Mouse (Mus musculus): Measurements from ENCODE around the gene Mgat2. TPM values are rescaled to one million over a fixed set of nuclear protein-coding genes. Genes with fewer than 3 reads are reported as not detected.

Gene Mgat2
- total and polyA plus RNA-seq, 3 experiments = 40.9 to 65.3 TPM; not detected in 1

- TF ChIP-seq TBP (IDR thresholded peaks at IDR 0.05; ENCODE audit: low read depth, low read length) (no peak), ELF1 (IDR thresholded peaks at IDR 0.05; ENCODE audit: low read depth, low read length) (no peak), E2F4 (IDR thresholded peaks at IDR 0.05; ENCODE audit: borderline replicate concordance, low read depth, low read length) (no peak), SIN3A (IDR thresholded peaks at IDR 0.05; ENCODE audit: low read length) (no peak), MAX (IDR thresholded peaks at IDR 0.05; ENCODE audit: low read length) (no peak), POLR2AphosphoS5 (IDR thresholded peaks at IDR 0.05; ENCODE audit: borderline replicate concordance, low read depth, low read length) (no peak), HCFC1 (IDR thresholded peaks at IDR 0.05; ENCODE audit: low read depth, low read length) (no peak), CHD2 (IDR thresholded peaks at IDR 0.05; ENCODE audit: low read length) (no peak), TCF12 (IDR thresholded peaks at IDR 0.05; ENCODE audit: low read depth, low read length) (no peak), USF1 (IDR thresholded peaks at IDR 0.05; ENCODE audit: low read depth, low read length) (no peak), NELFE (IDR thresholded peaks at IDR 0.05; ENCODE audit: low read depth, low read length) (no peak), ZC3H11A (IDR thresholded peaks at IDR 0.05; ENCODE audit: low read depth, low read length) (no peak), USF2 (IDR thresholded peaks at IDR 0.05; ENCODE audit: borderline replicate concordance in 1 of 2, insufficient read depth in 1 of 2, low read depth in 1 of 2, low read length in 2 of 2) (no peak), POLR2A (IDR thresholded peaks at IDR 0.05; ENCODE audit: control insufficient read depth in 1 of 2, insufficient read depth in 1 of 2, low read depth in 1 of 2, low read length in 2 of 2, poor library complexity in 1 of 2) (no peak), CHD1 (IDR thresholded peaks at IDR 0.05; ENCODE audit: low read depth, low read length) (no peak), ZMIZ1 (IDR thresholded peaks at IDR 0.05; ENCODE audit: low read depth, low read length) (no peak), MXI1 (IDR thresholded peaks at IDR 0.05; ENCODE audit: low read depth, low read length) (no peak), JUND (IDR thresholded peaks at IDR 0.05; ENCODE audit: low read depth, low read length) (no peak), NRF1 (IDR thresholded peaks at IDR 0.05; ENCODE audit: insufficient read depth, low read depth, low read length, poor library complexity, severe bottlenecking) (no peak)
- H3K9ac ChIP-seq (ENCODE audit: control insufficient read depth, low read depth, low read length, poor library complexity, severe bottlenecking) = no peak overlapping the region
- peaks cover 3% of the 10 kb centered on the region for H3K79me2 ChIP-seq (ENCODE audit: control insufficient read depth, insufficient read depth, low read length, poor library complexity)
- H3K4me1 ChIP-seq (ENCODE audit: control insufficient read depth in 1 of 2, insufficient read depth in 2 of 2, low read length in 2 of 2) = peaks cover 2% of the 10 kb centered on the region in 2 experiments; a peak in 2 of 4 replicates
- H3K9me3 ChIP-seq (replicated peaks; ENCODE audit: insufficient read depth, low read length) = no peaks in the 10 kb centered on the region
- no peaks in the 10 kb centered on the region for H3K27me3 ChIP-seq (ENCODE audit: control insufficient read depth in 1 of 2, insufficient read depth in 2 of 2, low read length in 2 of 2)
- H3K4me3 ChIP-seq (ENCODE audit: control insufficient read depth in 1 of 2, insufficient read depth in 1 of 2, low read depth in 2 of 2, low read length in 2 of 2) = no peak overlapping the region
- DNase-seq (ENCODE audit: low read depth, low spot score) = no peak
- no peak overlapping the region for H3K27ac ChIP-seq (ENCODE audit: control insufficient read depth, low read depth, low read length)
- H3K36me3 ChIP-seq (ENCODE audit: control insufficient read depth in 1 of 2, insufficient read depth in 2 of 2, low read length in 2 of 2) = peaks cover 7 to 8% of the 10 kb centered on the region in 2 experiments
Measured at GRCm38 (mm10) chr12:69177526-69177925, 6.4 kb upstream of the Mgat2 start.

GRCm38 (mm10) chr12:69179371-69179770 lies 4.6 kb upstream of the Mgat2 start:
- TF ChIP-seq POLR2A (IDR thresholded peaks at IDR 0.05; ENCODE audit: control insufficient read depth in 1 of 2, insufficient read depth in 1 of 2, low read depth in 1 of 2, low read length in 2 of 2, poor library complexity in 1 of 2) (no peak), USF1 (IDR thresholded peaks at IDR 0.05; ENCODE audit: low read depth, low read length) (no peak), SIN3A (IDR thresholded peaks at IDR 0.05; ENCODE audit: low read length) (no peak), TCF12 (IDR thresholded peaks at IDR 0.05; ENCODE audit: low read depth, low read length) (no peak), E2F4 (IDR thresholded peaks at IDR 0.05; ENCODE audit: borderline replicate concordance, low read depth, low read length) (no peak), ZMIZ1 (IDR thresholded peaks at IDR 0.05; ENCODE audit: low read depth, low read length) (no peak), MAFK (IDR thresholded peaks at IDR 0.05; ENCODE audit: borderline replicate concordance, low read depth, low read length) (no peak), TBP (IDR thresholded peaks at IDR 0.05; ENCODE audit: low read depth, low read length) (no peak), NELFE (IDR thresholded peaks at IDR 0.05; ENCODE audit: low read depth, low read length) (no peak), CHD1 (IDR thresholded peaks at IDR 0.05; ENCODE audit: low read depth, low read length) (no peak)
- H3K27me3 ChIP-seq (ENCODE audit: control insufficient read depth in 1 of 2, insufficient read depth in 2 of 2, low read length in 2 of 2) = no peaks in the 10 kb centered on the region
- no peak overlapping the region for H3K9ac ChIP-seq (ENCODE audit: control insufficient read depth, low read depth, low read length, poor library complexity, severe bottlenecking)
- peaks cover 17% of the 10 kb centered on the region for H3K79me2 ChIP-seq (ENCODE audit: control insufficient read depth, insufficient read depth, low read length, poor library complexity)
- no peaks in the 10 kb centered on the region for H3K9me3 ChIP-seq (replicated peaks; ENCODE audit: insufficient read depth, low read length)
- no peak for DNase-seq (ENCODE audit: low read depth, low spot score)
- H3K4me1 ChIP-seq (ENCODE audit: control insufficient read depth in 1 of 2, insufficient read depth in 2 of 2, low read length in 2 of 2) = peaks cover 2% of the 10 kb centered on the region in 2 experiments; a peak in 2 of 4 replicates
- H3K4me3 ChIP-seq (ENCODE audit: control insufficient read depth in 1 of 2, insufficient read depth in 1 of 2, low read depth in 2 of 2, low read length in 2 of 2) = no peak overlapping the region
- peaks cover 8 to 10% of the 10 kb centered on the region in 2 experiments for H3K36me3 ChIP-seq (ENCODE audit: control insufficient read depth in 1 of 2, insufficient read depth in 2 of 2, low read length in 2 of 2)
- no peak overlapping the region for H3K27ac ChIP-seq (ENCODE audit: control insufficient read depth, low read depth, low read length)
